Mouse (Mus musculus) stomach, postnatal 0 days (tissue): ENCODE measurements around the gene Ccdc169.

Experiments
- CTCF ChIP-seq: IDR thresholded peaks from 2 replicates; pipeline ENCODE4 v1.5.1; 2016; ENCODE audit warnings: antibody characterized with exemption, low read depth, mild to moderate bottlenecking, moderate library complexity
- EP300 ChIP-seq: optimal IDR thresholded peaks from 2 replicates; pipeline ENCODE3; 2016; ENCODE audit warnings: antibody characterized with exemption

DNA sequence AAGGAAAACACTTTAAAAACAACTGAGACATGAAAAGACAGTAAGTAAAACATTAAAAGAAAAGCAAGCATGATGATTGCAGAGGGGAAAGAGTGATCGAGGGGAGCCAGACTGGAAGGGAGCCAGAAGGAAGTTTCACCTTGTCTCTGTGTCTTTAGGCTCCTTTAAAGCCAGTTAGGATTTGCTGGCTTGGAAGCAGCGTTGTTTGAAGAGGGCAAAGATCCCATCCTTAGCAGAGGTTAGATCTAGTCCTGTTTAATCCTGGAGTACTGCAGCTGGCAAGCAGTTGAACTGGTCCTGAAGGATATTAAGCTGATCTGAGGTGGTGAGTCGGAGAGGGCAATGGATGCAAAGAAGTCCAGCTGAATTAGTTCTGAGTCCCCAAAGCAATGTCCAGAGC lies 48.3 kb upstream of the Ccdc169 start:
- TF ChIP-seq CTCF (no peak), EP300 (no peak)
